Mouse (Mus musculus) lung, adult 2 months (tissue): Measurements from ENCODE around the gene Mlh3.

Source experiments
- CTCF ChIP-seq: fragments of 200-500 bp; IDR thresholded peaks from 2 replicates; pipeline ENCODE4 v1.5.1; 2011; ENCODE audit warnings: mild to moderate bottlenecking, low read length, control low read depth; ENCODE audit not compliant: insufficient read depth
- POLR2A ChIP-seq: fragments of 200-500 bp; IDR thresholded peaks from 2 replicates; pipeline ENCODE4 v1.6.1; 2011; ENCODE audit warnings: low read depth, mild to moderate bottlenecking, control low read depth, low read length, borderline replicate concordance; ENCODE audit errors: extremely low read depth

GRCm38 (mm10) chr12:85197936-85198335, 72.5 kb downstream of the Mlh3 start:
- TF ChIP-seq CTCF (no peak), POLR2A (no peak)
